Mouse (Mus musculus) stomach, embryonic 16.5 days (tissue): ENCODE results near the gene Slain1. TPM values are rescaled to one million over a fixed set of nuclear protein-coding genes. Genes with fewer than 3 reads are reported as not detected.

ENCODE experiments used
- ATAC-seq: fragments of 200-750 bp; cut with Nextera tagmentation; 2 replicates; pipeline ENCODE4 v1.8.0; 2017; ENCODE audit warnings: moderate number of reproducible peaks, moderate TSS enrichment; ENCODE audit not compliant: insufficient read depth, low FRiP score
- H3K27ac ChIP-seq: fragments of 300-500 bp; sonication (generic); 2 replicates; pipeline ENCODE4 v1.5.1; 2014; ENCODE audit warnings: low read length
- H3K27me3 ChIP-seq: fragments of 300-500 bp; sonication (generic); 2 replicates; pipeline ENCODE4 v1.6.1; 2014; ENCODE audit warnings: low read length, control low read depth, mixed read lengths; ENCODE audit not compliant: control insufficient read depth, insufficient read depth
- H3K36me3 ChIP-seq: fragments of 300-500 bp; sonication (generic); 2 replicates; pipeline ENCODE4 v1.6.1; 2014; ENCODE audit warnings: low read length; ENCODE audit not compliant: control insufficient read depth, insufficient read depth
- H3K4me1 ChIP-seq: fragments of 300-500 bp; sonication (generic); 2 replicates; pipeline ENCODE4 v1.6.1; 2014; ENCODE audit warnings: low read length, control low read depth, mixed read lengths; ENCODE audit not compliant: control insufficient read depth, insufficient read depth
- H3K4me2 ChIP-seq: fragments of 300-500 bp; sonication (generic); 2 replicates; pipeline ENCODE4 v1.6.1; 2014; ENCODE audit warnings: low read depth, low read length, mixed read lengths
- H3K4me3 ChIP-seq: fragments of 300-500 bp; sonication (generic); replicated peaks from 2 replicates; pipeline ENCODE4 v1.5.1; 2014; ENCODE audit warnings: mild to moderate bottlenecking, low read length
- H3K9ac ChIP-seq: fragments of 300-500 bp; sonication (generic); 2 replicates; pipeline ENCODE4 v1.6.1; 2014; ENCODE audit warnings: low read length
- H3K9me3 ChIP-seq: fragments of 300-500 bp; sonication (generic); replicated peaks from 2 replicates; pipeline ENCODE4 v1.6.1; 2016; ENCODE audit warnings: low read length, control low read depth; ENCODE audit not compliant: control insufficient read depth
- WGBS: fragments of 180-500 bp; shearing (Covaris S2); extraction: QIAGEN DNeasy Blood & Tissue Kit; methylation state at CpG from one replicate; pipeline ENCODE4 v1.1.7; 2014; 5-methylcytosine and 5-hydroxymethylcytosine counted together
- polyA plus RNA-seq: library from polyadenylated mRNA; unstranded; fragments of >200 nt; fragmentation: Nextera tagmentation; extraction: Ambion mirVana; gene quantifications from 2 replicates; pipeline ENCODE4 v1.2.1, GENCODE M21; 2015

Gene Slain1
- polyA plus RNA-seq, 1 experiment from 2014 or later: 0.85 TPM

- Histone ChIP-seq H3K9me3 (no peaks in the 10 kb centered on the region), H3K27me3 (no peaks in the 10 kb centered on the region), H3K27ac (no peak overlapping the region), H3K36me3 (no peaks in the 10 kb centered on the region), H3K4me3 (no peak overlapping the region), H3K9ac (no peak overlapping the region), H3K4me1 (peaks cover 7% of the 10 kb centered on the region; the same call in 1 of the 2 replicates), H3K4me2 (no peak overlapping the region)
- no peak for ATAC-seq
- 76% methylated on average over 9 of the region's 9 CpGs for WGBS
Measured at GRCm38 (mm10) chr14:103682633-103683390, 32.8 kb downstream of the Slain1 start.

- Histone ChIP-seq H3K4me3 (no peak overlapping the region), H3K4me2 (no peak overlapping the region), H3K27ac (no peak overlapping the region), H3K36me3 (no peaks in the 10 kb centered on the region), H3K4me1 (no peaks in the 10 kb centered on the region), H3K9me3 (no peaks in the 10 kb centered on the region), H3K9ac (no peak overlapping the region), H3K27me3 (no peaks in the 10 kb centered on the region)
- 89% methylated on average over 2 of the region's 2 CpGs for WGBS
- no peak for ATAC-seq
Measured at GRCm38 (mm10) chr14:103686994-103687393, 37.0 kb downstream of the Slain1 start.

- Histone ChIP-seq H3K27me3 (no peaks in the 10 kb centered on the region), H3K9me3 (no peaks in the 10 kb centered on the region), H3K36me3 (no peaks in the 10 kb centered on the region), H3K27ac (no peak overlapping the region), H3K4me1 (no peaks in the 10 kb centered on the region), H3K4me3 (no peak overlapping the region), H3K9ac (no peak overlapping the region), H3K4me2 (no peak overlapping the region)
- no peak for ATAC-seq
- WGBS: 32% methylated on average over 1 of the region's 1 CpGs
Measured at GRCm38 (mm10) chr14:103694295-103694694, 44.3 kb downstream of the Slain1 start.

- Histone ChIP-seq H3K4me2 (no peak overlapping the region), H3K27ac (no peak overlapping the region), H3K9ac (no peak overlapping the region), H3K9me3 (no peaks in the 10 kb centered on the region), H3K4me1 (no peaks in the 10 kb centered on the region), H3K27me3 (no peaks in the 10 kb centered on the region), H3K36me3 (no peaks in the 10 kb centered on the region), H3K4me3 (no peak overlapping the region)
- no peak for ATAC-seq
- WGBS: 69% methylated on average over 3 of the region's 3 CpGs
Measured at GRCm38 (mm10) chr14:103695620-103696019, 45.6 kb downstream of the Slain1 start.

GRCm38 (mm10) chr14:103697101-103697500 is 47.1 kb downstream of the Slain1 start:
- no peak for ATAC-seq
- H3K27ac ChIP-seq: no peak overlapping the region
- H3K9me3 ChIP-seq: no peaks in the 10 kb centered on the region
- H3K36me3 ChIP-seq: no peaks in the 10 kb centered on the region
- no peaks in the 10 kb centered on the region for H3K27me3 ChIP-seq
- no peak overlapping the region for H3K4me2 ChIP-seq
- no peak overlapping the region for H3K9ac ChIP-seq
- 79% methylated on average over 7 of the region's 7 CpGs for WGBS
- H3K4me1 ChIP-seq: no peaks in the 10 kb centered on the region
- no peak overlapping the region for H3K4me3 ChIP-seq

- Histone ChIP-seq H3K27ac (no peak overlapping the region), H3K9ac (no peak overlapping the region), H3K4me1 (no peaks in the 10 kb centered on the region), H3K4me3 (no peak overlapping the region), H3K27me3 (no peaks in the 10 kb centered on the region), H3K36me3 (no peaks in the 10 kb centered on the region), H3K9me3 (no peaks in the 10 kb centered on the region), H3K4me2 (no peak overlapping the region)
- WGBS: 96% methylated on average over 6 of the region's 6 CpGs
- ATAC-seq: no peak
Measured at GRCm38 (mm10) chr14:103699308-103699707, 49.3 kb downstream of the Slain1 start.

GRCm38 (mm10) chr14:103702516-103702915 is 52.5 kb downstream of the Slain1 start:
- no peaks in the 10 kb centered on the region for H3K9me3 ChIP-seq
- WGBS: 90% methylated on average over 18 of the region's 18 CpGs
- H3K27ac ChIP-seq: no peak overlapping the region
- H3K9ac ChIP-seq: no peak overlapping the region
- H3K36me3 ChIP-seq: no peaks in the 10 kb centered on the region
- no peaks in the 10 kb centered on the region for H3K27me3 ChIP-seq
- no peak overlapping the region for H3K4me3 ChIP-seq
- ATAC-seq: no peak
- H3K4me2 ChIP-seq: no peak overlapping the region
- H3K4me1 ChIP-seq: no peaks in the 10 kb centered on the region

- Histone ChIP-seq H3K4me3 (no peak overlapping the region), H3K9ac (no peak overlapping the region), H3K9me3 (no peaks in the 10 kb centered on the region), H3K4me1 (no peaks in the 10 kb centered on the region), H3K36me3 (no peaks in the 10 kb centered on the region), H3K27ac (no peak overlapping the region), H3K4me2 (no peak overlapping the region), H3K27me3 (no peaks in the 10 kb centered on the region)
- WGBS: 68% methylated on average over 13 of the region's 13 CpGs
- no peak for ATAC-seq
Measured at GRCm38 (mm10) chr14:103704771-103705170, 54.7 kb downstream of the Slain1 start.

GRCm38 (mm10) chr14:103706347-103706746 is 56.3 kb downstream of the Slain1 start:
- no peak for ATAC-seq
- H3K27ac ChIP-seq: no peak overlapping the region
- no peak overlapping the region for H3K4me3 ChIP-seq
- H3K27me3 ChIP-seq: no peaks in the 10 kb centered on the region
- no peaks in the 10 kb centered on the region for H3K9me3 ChIP-seq
- H3K4me2 ChIP-seq: no peak overlapping the region
- no peaks in the 10 kb centered on the region for H3K36me3 ChIP-seq
- no peak overlapping the region for H3K9ac ChIP-seq
- H3K4me1 ChIP-seq: no peaks in the 10 kb centered on the region
- 79% methylated on average over 6 of the region's 6 CpGs for WGBS
